Mouse (Mus musculus) stomach, embryonic 14.5 days (tissue): ENCODE results near the gene Saxo1. TPM values are rescaled to one million over a fixed set of nuclear protein-coding genes. Genes with fewer than 3 reads are reported as not detected.

Experiments
- ATAC-seq: fragments of 200-750 bp; cut with Nextera tagmentation; 2 replicates; pipeline ENCODE4 v1.8.0; 2017; ENCODE audit warnings: low read depth, moderate TSS enrichment; ENCODE audit not compliant: insufficient number of reproducible peaks, insufficient read depth, low FRiP score
- H3K27ac ChIP-seq: fragments of 300-500 bp; sonication (generic); 2 replicates; pipeline ENCODE4 v1.5.1; 2014; ENCODE audit warnings: mild to moderate bottlenecking, low read length, moderate library complexity, mixed read lengths
- H3K27me3 ChIP-seq: fragments of 300-500 bp; sonication (generic); 2 replicates; pipeline ENCODE4 v1.6.1; 2014; ENCODE audit warnings: low read length, control low read depth, mixed read lengths; ENCODE audit not compliant: control insufficient read depth, insufficient read depth
- H3K36me3 ChIP-seq: fragments of 300-500 bp; sonication (generic); 2 replicates; pipeline ENCODE4 v1.6.1; 2014; ENCODE audit warnings: mild to moderate bottlenecking, control low read depth, low read length, moderate library complexity, mixed read lengths; ENCODE audit not compliant: control insufficient read depth, insufficient read depth
- H3K4me1 ChIP-seq: fragments of 300-500 bp; sonication (generic); 2 replicates; pipeline ENCODE4 v1.6.1; 2014; ENCODE audit warnings: low read length, control low read depth, mixed read lengths; ENCODE audit not compliant: control insufficient read depth, insufficient read depth
- H3K4me2 ChIP-seq: fragments of 300-500 bp; sonication (generic); replicated peaks from 2 replicates; pipeline ENCODE4 v1.6.1; 2014; ENCODE audit warnings: low read depth, low read length, control low read depth
- H3K4me3 ChIP-seq: fragments of 300-500 bp; sonication (generic); 2 replicates; pipeline ENCODE4 v1.5.1; 2014; ENCODE audit warnings: low read depth, low read length, control low read depth
- H3K9ac ChIP-seq: fragments of 300-500 bp; sonication (generic); replicated peaks from 2 replicates; pipeline ENCODE4 v1.6.1; 2014; ENCODE audit warnings: low read depth, mild to moderate bottlenecking, control low read depth, low read length, moderate library complexity, mixed read lengths
- H3K9me3 ChIP-seq: fragments of 300-500 bp; sonication (generic); 2 replicates; pipeline ENCODE4 v1.6.1; 2016; ENCODE audit warnings: low read depth, low read length, control low read depth; ENCODE audit not compliant: control insufficient read depth
- WGBS: fragments of 180-500 bp; shearing (Covaris S2); extraction: QIAGEN DNeasy Blood & Tissue Kit; methylation state at CpG from one replicate; pipeline ENCODE4 v1.1.7; 2014; 5-methylcytosine and 5-hydroxymethylcytosine counted together
- polyA plus RNA-seq: library from polyadenylated mRNA; unstranded; fragments of >200 nt; fragmentation: Nextera tagmentation; extraction: Ambion mirVana; gene quantifications from 2 replicates; pipeline ENCODE4 v1.2.1, GENCODE M21; 2014

Saxo1 gene
- polyA plus RNA-seq, 1 experiment from 2014 or later = not detected

DNA sequence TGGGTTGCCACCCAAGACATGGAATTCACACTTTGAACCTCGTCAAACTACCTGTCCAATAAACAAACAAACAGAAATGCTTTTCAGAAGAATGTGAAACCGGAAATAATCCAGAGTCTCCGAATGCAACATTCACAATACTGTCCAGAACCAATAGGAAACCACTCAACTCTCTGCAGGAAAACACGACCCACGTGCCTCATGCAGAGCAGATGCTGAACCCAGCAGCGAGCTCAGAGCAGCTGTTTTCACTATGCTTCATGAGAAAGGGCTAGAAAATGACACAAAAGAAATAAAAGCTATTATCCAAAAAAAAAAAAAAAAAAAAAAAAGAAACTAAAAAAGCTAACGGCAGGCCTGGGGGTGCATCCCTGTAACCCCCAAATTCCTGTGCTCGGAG lies 74.4 kb downstream of the Saxo1 start:
- H3K9ac ChIP-seq = no peak overlapping the region
- ATAC-seq = no peak
- WGBS = 70% methylated on average over 8 of the region's 8 CpGs

DNA sequence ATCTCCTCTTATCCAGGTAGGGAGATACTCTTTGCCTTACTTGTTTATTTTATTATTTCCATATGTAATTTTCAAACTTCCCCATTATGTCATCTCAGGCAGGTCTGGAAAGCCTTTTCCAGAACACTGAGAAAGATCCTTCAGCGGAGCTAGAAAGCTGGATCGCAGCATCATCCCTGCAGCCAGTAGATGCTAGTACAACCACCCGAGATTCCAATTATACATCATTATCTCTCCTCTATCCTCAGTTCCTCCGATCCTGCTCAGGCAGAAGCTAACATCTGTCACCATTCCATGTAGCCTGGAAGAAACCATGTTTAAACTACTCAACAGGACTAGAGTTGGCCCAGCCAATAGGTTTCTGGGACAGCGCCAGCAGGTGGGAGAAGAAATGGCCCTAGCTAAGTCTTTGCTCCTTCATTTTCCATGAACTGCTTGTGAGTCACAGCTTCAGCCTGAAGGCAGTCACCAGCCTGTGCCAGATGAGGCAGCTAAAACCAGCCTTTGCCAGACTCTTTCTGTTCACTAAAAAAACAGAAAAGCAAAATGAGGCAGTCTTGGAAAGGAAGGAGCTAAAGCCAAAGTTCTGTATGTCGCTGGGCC lies 75.0 kb downstream of the Saxo1 start:
- Histone ChIP-seq H3K4me1 (0 out of 2 replicates have a peak, but pooled peaks cover 4% of the 10 kb centered on the region), H3K4me2 (no peak overlapping the region), H3K27me3 (no peaks in the 10 kb centered on the region), H3K36me3 (no peaks in the 10 kb centered on the region), H3K9me3 (no peaks in the 10 kb centered on the region), H3K9ac (no peak overlapping the region), H3K4me3 (no peak overlapping the region), H3K27ac (no peak overlapping the region)
- no peak for ATAC-seq
- 84% methylated on average over 6 of the region's 6 CpGs for WGBS

More for the DNA sequence above, 74.4 kb downstream of the Saxo1 start:
- no peak overlapping the region for H3K4me2 ChIP-seq
- no peaks in the 10 kb centered on the region for H3K9me3 ChIP-seq
- H3K4me3 ChIP-seq = no peak overlapping the region
- H3K27me3 ChIP-seq = no peaks in the 10 kb centered on the region
- no peaks in the 10 kb centered on the region for H3K36me3 ChIP-seq
- 0 out of 2 replicates have a peak, but pooled peaks cover 4% of the 10 kb centered on the region for H3K4me1 ChIP-seq
- H3K27ac ChIP-seq = no peak overlapping the region

DNA sequence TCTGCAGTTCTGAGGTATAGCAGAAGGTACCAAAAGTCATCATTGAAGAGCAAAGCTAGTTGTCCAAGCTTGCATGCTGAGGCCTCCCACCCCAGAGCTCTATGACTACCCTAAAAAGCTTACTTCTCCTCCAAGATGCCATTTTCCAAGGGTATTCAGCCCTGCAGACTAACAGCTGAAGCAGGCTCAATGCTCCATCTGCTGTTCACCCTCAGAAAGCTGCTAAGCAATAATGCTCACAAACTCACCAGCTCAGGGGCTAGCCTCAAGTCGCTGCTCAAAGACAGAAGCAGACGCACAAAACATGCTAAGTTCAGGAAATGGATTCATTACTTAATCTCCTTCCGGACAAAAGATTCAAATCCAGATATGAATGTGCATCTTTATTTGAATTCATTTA lies 77.2 kb downstream of the Saxo1 start:
- 77% methylated on average over 3 of the region's 3 CpGs for WGBS
- no peak for ATAC-seq
- H3K4me3 ChIP-seq = no peak overlapping the region
- H3K9ac ChIP-seq = no peak overlapping the region
- H3K4me2 ChIP-seq = no peak overlapping the region
- 0 out of 2 replicates have a peak, but pooled peaks cover 4% of the 10 kb centered on the region for H3K4me1 ChIP-seq
- no peaks in the 10 kb centered on the region for H3K36me3 ChIP-seq
- no peaks in the 10 kb centered on the region for H3K27me3 ChIP-seq
- no peak overlapping the region for H3K27ac ChIP-seq
- no peaks in the 10 kb centered on the region for H3K9me3 ChIP-seq

DNA sequence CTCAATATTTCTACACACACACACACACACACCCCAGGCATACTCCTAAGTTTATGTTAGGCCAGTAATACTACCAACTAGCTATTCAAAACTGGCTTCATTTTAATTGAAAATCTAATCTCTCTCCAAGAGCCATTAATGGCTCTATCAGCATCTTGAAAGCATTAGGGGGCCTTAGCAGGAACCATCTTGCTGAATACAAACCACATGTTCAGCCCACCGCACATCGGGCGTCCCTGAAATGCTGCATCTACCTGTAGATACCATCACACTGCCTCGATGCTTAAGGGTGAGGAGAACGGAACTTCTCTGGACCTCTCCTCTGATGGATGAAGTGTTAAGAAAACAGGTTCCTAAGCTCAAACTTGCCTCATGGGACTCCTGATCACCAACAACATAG lies 93.3 kb downstream of the Saxo1 start:
- no peak overlapping the region for H3K4me2 ChIP-seq
- no peaks in the 10 kb centered on the region for H3K4me1 ChIP-seq
- no peaks in the 10 kb centered on the region for H3K27me3 ChIP-seq
- no peak overlapping the region for H3K9ac ChIP-seq
- H3K36me3 ChIP-seq = no peaks in the 10 kb centered on the region
- ATAC-seq = no peak
- H3K4me3 ChIP-seq = no peak overlapping the region
- 91% methylated on average over 5 of the region's 5 CpGs for WGBS
- no peaks in the 10 kb centered on the region for H3K9me3 ChIP-seq
- H3K27ac ChIP-seq = no peak overlapping the region

DNA sequence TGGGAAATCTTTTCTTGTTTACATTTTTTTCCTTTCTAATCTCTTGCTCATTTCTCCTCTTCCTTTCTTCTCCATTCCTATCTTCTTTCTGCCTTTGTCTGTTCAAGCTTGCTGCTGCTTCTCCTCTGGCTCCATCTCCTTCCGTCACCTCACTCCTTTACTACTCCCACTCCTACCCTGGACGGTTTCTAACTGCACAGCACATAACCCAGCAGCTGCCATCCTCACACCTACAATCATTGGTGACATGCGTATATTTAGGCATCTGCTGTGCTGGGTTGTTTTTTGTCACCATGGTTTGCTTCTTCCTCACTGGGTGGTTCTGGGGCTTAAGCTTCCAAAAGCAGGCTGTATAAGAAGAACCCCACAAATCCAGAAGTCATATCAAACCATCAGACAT lies 107.7 kb downstream of the Saxo1 start:
- Histone ChIP-seq H3K4me1 (no peaks in the 10 kb centered on the region), H3K4me3 (no peak overlapping the region), H3K4me2 (no peak overlapping the region), H3K36me3 (no peaks in the 10 kb centered on the region), H3K9ac (no peak overlapping the region), H3K27ac (no peak overlapping the region), H3K9me3 (no peaks in the 10 kb centered on the region), H3K27me3 (no peaks in the 10 kb centered on the region)
- WGBS = 84% methylated on average over 3 of the region's 3 CpGs
- no peak for ATAC-seq

DNA sequence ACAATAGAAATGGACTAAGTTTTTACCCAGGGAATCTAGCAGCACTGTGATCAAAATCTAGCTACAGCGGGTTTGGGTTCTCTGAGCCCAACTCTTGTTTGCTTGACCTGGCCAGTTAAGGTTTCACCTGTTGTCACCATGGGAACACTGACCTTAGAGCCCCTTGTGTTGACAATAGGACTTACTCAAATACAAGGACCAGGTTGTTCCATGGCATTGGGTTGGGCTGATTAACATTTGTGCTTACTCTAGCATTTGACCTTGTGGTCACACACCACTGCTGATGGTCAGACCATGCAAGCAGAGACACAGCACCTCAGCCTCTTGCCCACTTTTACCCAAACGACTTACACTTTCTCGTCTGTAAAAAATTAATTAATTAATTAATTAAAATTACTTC lies 121.8 kb downstream of the Saxo1 start:
- 72% methylated on average over 3 of the region's 3 CpGs for WGBS
- H3K36me3 ChIP-seq = no peaks in the 10 kb centered on the region
- H3K4me3 ChIP-seq = no peak overlapping the region
- no peaks in the 10 kb centered on the region for H3K9me3 ChIP-seq
- H3K9ac ChIP-seq = no peak overlapping the region
- no peak overlapping the region for H3K27ac ChIP-seq
- no peak for ATAC-seq
- 0 out of 2 replicates have a peak, but pooled peaks cover 3% of the 10 kb centered on the region for H3K4me1 ChIP-seq
- H3K27me3 ChIP-seq = no peaks in the 10 kb centered on the region
- H3K4me2 ChIP-seq = no peak overlapping the region

DNA sequence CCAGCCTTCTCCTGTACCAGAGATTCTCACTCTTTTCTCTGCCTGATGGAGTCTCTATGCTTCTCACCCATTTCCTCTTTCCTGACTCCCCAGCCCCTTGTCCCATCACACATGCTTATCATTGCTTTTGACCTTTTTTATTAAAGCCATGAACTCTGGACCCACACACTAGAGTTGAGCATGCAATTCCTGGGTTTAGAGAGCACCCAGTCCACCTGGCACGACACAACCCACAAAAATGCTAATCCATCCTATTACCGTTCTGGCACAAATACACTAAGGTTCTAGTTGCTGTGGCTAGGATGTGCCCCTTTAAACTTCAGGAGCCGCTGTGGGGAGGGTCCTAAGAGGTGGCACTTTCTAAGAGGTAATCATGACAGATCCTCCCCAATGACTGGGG lies 122.5 kb downstream of the Saxo1 start:
- no peak overlapping the region for H3K4me2 ChIP-seq
- 84% methylated on average over 3 of the region's 3 CpGs for WGBS

DNA sequence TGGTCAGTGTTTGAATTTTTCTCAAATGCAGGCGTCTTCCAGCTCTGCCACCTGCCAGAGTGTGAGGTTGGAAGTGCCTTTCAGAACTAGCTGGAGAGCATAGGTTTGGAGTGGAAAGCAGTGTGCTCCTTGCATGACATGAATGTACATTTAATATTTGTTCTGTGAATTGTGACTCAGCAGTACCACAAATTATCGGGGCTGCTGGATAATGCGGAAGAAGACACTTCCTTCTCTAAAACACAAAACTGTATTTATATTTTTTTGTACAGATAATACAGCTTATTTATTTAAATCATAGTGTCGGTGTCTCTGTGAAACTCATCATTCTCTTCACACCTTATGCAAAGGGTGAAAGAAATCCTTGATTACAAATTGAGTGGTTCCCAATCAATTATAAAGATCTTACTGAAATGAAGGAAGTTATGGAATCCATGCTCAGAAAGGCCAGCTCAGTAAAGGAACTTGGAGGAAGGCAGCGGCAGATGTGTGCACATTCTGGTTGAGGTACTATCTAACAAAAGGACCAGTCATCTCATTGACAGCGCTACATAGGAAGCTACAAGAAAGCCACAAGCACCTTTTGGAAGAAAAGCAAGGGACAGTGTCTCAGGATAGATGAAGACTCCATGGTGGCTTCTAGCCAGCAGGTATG lies 129.9 kb downstream of the Saxo1 start:
- no peak for ATAC-seq
- H3K36me3 ChIP-seq = no peaks in the 10 kb centered on the region
- no peaks in the 10 kb centered on the region for H3K9me3 ChIP-seq
- peaks cover 2% of the 10 kb centered on the region; the same call in 1 of the 2 replicates for H3K4me1 ChIP-seq
- H3K4me2 ChIP-seq = no peak overlapping the region
- no peak overlapping the region for H3K27ac ChIP-seq
- WGBS = 81% methylated on average over 6 of the region's 6 CpGs
- H3K4me3 ChIP-seq = no peak overlapping the region
- no peak overlapping the region for H3K9ac ChIP-seq
- H3K27me3 ChIP-seq = no peaks in the 10 kb centered on the region

More for the DNA sequence above, 122.5 kb downstream of the Saxo1 start:
- Histone ChIP-seq H3K9ac (no peak overlapping the region), H3K36me3 (no peaks in the 10 kb centered on the region), H3K9me3 (no peaks in the 10 kb centered on the region), H3K27me3 (no peaks in the 10 kb centered on the region), H3K4me3 (no peak overlapping the region), H3K4me1 (0 out of 2 replicates have a peak, but pooled peaks cover 3% of the 10 kb centered on the region), H3K27ac (no peak overlapping the region)
- no peak for ATAC-seq
